Mouse (Mus musculus) cerebellum, postnatal 36 days (tissue): ENCODE data around the gene Rnf44.

Source experiments
- DNase-seq, 2 experiments: peaks; one replicate each; pipeline ENCODE4 v3.0.0; 2021 to 2022; ENCODE audit warnings: mixed read lengths in 2 of 2

Rnf44 gene

DNA sequence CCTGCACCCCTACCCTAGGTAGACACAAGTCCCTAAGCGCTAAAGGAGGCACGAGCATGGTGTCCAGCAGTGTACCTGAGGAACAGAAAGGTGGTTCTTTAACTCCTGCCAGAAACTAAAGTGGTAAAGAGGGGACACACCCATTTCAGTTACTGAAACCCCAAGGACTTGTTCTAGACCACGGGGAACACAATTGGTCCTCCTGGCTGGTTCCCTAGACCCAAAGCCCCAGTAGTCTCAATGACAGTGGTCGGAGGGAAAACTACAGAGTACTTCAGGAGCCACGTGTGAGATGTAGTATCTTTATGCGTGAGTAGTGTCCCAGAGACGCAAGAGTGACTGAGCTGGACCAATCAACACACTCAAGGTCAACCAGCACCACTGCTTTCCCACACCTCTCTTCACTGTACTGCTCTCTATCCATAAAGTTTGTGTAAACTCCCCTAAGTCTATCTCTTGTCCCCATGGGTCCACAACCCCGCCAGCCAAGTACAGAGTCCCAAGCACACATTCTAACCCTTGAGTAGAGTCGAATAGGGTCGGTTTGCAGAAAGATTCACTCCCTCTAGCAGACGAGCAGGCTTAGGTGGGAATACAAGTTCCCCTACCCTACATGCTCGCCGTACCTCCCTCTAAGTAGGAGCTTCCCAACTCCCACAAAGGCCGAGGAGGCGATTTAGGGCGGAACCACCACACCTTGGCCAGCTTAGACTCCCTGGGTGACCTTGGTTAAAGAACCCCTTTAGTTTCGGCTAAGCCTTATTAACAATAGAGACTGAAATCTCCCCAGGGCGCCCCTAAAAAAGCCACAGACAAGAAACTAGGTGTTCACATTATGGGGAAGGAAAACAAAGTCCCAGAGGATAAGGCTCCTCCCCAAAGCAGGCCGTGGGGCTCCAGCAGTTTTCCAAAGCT lies 7.3 kb downstream of the Rnf44 start:
- no peak for DNase-seq

DNA sequence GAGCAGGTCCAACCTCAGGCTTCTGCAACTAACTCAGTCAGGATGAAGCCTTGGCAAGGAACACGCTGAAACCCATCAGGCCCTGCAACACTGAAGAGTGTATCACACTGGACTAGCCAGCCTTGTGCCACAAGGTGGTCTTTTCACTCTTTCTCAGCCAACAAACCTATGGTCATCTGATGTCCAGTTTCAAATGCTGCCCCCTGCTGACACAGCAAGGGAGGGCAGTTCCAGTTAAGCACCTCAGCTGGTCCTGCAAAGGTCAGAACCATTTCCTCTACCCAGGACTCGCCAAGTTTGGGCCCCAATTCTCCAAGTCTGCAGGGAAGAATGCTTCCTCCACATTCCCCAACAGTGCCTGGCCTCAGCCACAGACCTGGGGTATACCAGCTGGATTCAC lies 8.5 kb downstream of the Rnf44 start:
- peak; percentile 53 for DNase-seq

DNA sequence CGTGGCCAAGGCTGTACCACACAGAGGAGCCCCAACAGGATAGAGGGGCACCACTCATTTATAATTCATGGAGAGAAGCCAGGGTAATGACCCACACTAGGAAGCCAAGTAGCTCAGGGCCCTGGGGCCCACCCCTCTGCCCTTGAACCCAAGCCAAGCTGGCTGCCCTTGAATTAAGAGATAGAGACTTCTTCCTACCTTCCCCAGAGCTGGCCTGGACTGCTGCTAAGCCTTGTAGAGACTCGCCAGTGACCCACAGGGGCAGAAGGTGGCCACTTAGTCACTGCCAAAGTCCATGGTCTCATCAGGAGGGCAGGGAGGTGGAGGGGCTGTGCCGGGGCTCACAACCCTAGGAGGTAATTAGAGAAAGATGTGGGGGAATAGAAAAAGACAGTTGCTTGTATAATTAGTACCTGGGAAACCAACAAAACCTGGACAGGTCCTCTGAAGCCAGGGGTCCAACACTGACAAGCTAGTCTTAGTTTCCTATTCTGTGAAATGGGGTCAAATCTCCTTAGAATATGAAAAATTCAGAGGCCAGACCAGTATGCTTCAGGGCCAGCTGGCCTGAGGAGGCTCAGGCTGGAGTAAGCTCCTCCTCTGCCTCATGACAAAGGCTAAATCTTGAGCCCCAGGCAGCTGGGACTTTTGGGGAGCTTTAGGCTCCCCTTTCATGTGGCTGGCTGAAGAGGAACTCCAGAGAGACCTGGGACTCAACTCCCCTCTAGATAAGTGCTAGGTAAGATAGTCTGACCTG lies 9.4 kb downstream of the Rnf44 start:
- DNase-seq = no peak

DNA sequence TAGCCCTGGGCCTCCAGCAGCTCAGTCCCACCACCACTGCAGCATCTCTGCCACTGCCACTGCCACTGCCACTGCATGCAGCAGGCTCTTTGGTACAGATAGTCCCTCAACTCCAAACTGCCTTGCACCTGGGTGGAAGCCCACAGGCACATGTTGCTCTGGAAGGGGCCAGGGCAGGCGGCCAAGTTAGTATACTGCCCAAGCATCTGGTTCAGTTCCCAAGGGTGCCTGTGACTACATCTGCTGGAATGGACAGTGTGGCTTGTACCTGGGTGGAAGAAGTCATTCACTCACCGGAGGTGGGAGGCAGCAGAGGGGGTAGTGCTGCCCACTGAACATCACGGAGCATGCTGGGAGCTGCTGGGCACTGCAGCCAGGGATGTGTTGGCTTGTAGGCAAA lies 10.4 kb downstream of the Rnf44 start:
- DNase-seq = no peak

- DNase-seq = no peak
Measured at GRCm38 (mm10) chr13:54681291-54681690, 12.4 kb downstream of the Rnf44 start.

- DNase-seq = no peak
Measured at GRCm38 (mm10) chr13:54680184-54680853, 13.4 kb downstream of the Rnf44 start.

GRCm38 (mm10) chr13:54678263-54678662 lies 15.4 kb downstream of the Rnf44 start:
- no peak for DNase-seq

GRCm38 (mm10) chr13:54675895-54676590 lies 17.7 kb downstream of the Rnf44 start:
- no peak for DNase-seq

DNA sequence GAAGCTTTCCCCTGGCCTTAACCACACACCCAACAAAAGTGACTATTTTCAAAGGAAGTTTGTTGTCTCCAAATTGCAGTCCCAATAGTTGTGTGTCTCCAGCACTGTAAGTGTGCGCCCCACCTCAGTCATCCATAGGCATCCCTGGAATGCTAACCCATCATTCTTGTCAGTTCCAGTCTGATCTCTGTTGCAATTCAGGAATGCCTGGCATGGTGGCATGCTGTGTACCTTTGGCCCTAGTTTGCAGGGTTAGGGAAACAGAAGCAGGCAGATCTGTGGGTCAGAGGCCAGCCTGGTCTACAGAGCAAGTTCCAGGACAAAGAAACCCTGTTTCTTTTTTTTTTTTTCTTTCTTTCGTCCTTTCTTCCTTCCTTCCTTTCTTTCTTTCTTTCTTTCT lies 23.2 kb downstream of the Rnf44 start:
- no peak for DNase-seq

- no peak for DNase-seq
Measured at GRCm38 (mm10) chr13:54665062-54665461, 28.6 kb downstream of the Rnf44 start.

- no peak for DNase-seq
Measured at GRCm38 (mm10) chr13:54664509-54664908, 29.2 kb downstream of the Rnf44 start.

DNA sequence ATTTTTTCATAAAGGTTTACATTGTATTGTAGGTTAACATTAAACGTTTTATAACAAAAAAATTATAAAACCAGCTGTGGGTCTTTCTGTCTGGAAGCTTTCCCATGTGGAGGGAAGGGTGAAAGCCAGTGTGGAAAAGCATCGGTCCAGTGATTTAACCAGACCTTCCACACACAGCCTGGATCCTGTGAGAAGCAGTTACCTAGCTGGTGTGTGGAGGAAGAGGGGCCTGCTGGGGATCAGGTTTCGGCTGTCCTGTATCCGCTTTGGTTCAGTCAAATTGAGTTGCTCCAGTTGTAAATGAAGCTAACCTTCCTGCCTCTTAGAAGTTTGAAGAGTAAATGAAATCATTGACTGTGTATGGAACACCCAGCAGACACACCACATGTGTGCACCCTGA lies 29.7 kb downstream of the Rnf44 start:
- DNase-seq = no peak

GRCm38 (mm10) chr13:54661358-54661757 lies 32.3 kb downstream of the Rnf44 start:
- no peak for DNase-seq

DNA sequence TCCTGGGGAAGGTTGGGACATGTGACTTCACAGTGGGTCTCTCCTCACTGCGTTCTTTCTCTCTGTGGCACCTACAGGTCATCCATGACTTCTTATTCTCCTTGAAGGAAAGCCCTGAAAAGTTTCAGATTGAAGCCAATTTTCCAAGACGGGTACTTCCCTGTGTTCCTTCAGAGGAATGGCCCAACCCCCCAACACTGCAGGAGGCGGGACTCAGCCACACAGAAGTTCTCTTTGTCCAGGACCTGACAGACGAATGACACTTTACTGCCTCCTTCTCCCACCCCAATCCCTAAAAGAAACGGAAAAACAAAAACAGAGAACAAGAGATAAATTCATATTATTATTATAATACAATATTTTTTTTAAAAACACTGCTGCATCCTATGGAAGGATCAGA lies 32.8 kb downstream of the Rnf44 start:
- no peak for DNase-seq

DNA sequence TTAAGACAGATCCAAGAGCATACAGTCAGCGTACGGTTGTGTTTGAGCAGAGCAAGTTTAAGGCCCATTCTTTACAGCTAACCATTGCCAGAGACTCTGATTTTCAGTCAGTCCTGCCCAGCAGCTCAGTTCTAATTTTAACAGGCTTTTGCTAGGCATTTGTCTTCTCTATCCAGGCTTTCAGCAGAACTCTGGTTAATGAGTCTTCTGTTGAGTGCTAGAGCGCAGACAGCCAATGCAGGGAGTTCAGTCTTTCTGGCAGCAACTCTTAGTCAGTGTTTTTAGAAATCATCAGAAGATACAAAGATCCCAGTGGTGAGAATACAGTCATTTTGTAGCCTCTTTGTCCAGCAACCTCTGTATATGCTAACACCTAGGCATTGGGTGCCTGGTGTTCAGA lies 43.2 kb downstream of the Rnf44 start:
- no peak for DNase-seq

GRCm38 (mm10) chr13:54635011-54635410 lies 58.7 kb downstream of the Rnf44 start:
- DNase-seq = no peak

DNA sequence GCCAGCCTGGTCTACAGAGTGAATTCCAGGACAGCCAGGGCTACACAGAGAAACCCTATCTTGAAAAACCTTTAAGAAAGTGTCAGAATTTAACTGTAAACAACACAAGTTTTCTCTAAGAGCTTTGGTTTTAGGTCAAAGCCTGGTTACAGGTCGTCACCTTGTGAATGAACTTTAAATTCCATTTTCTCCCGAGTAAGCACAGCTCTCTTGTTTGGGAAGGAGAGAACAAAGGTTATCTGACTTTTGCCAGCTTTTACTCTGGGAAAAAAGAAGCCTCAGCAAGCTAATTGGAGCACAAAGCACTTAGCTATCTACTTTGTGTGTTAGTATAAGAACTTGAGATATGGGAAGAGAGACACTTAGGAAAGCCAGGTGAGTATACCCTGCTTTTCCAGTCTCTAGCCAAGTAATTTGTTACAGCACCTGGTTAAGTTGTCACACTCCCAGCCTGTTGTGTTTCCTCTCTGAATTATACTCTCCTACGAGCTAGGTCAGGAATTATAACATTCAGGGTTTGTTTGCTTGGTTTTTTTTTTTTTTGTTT lies 60.9 kb downstream of the Rnf44 start:
- DNase-seq = no peak
